Mouse (Mus musculus) bone marrow, adult 2 months (tissue): Measurements from ENCODE around the gene C130026I21Rik.
"Not testable (repeated sequence)": the region's sequence is repeated elsewhere in the genome, so short reads cannot be mapped to it uniquely, and the experiment has no call there.

ENCODE experiments used
- CTCF ChIP-seq: fragments of 200-500 bp; IDR thresholded peaks from 2 replicates; pipeline ENCODE4 v1.5.1; 2011; ENCODE audit warnings: low read length, control low read depth; ENCODE audit not compliant: control insufficient read depth, insufficient read depth
- POLR2A ChIP-seq: fragments of 200-500 bp; IDR thresholded peaks from 2 replicates; pipeline ENCODE4 v1.6.1; 2011; ENCODE audit warnings: low read depth, mild to moderate bottlenecking, control low read depth, low read length, borderline replicate concordance; ENCODE audit not compliant: control insufficient read depth

- not testable (repeated sequence) for TF ChIP-seq CTCF, POLR2A
Measured at GRCm38 (mm10) chr1:85118341-85118740, 152.0 kb downstream of the C130026I21Rik start.
